Mouse (Mus musculus) left cerebral cortex, postnatal 10 days (tissue): ENCODE results near the gene Fars2. TPM values are rescaled to one million over a fixed set of nuclear protein-coding genes. Genes with fewer than 3 reads are reported as not detected.
A peak's percentile ranks its signal among the peaks of the same experiment; 100 is the strongest.

Experiments used
- DNase-seq, 2 experiments: peaks; one replicate each; pipeline ENCODE4 v3.0.0; 2021 to 2022; ENCODE audit warnings: low spot score in 2 of 2, mixed read lengths in 1 of 2; ENCODE audit errors: extremely low spot score in 1 of 2
- intact Hi-C: fragments of 180-260 bp; cut with DNase I; formaldehyde crosslinking; loops from one replicate; pipeline ENCODE4 v1.15.1; 2025
- total RNA-seq, 2 experiments: library from RNA; stranded (reverse); gene quantifications; 2 replicates each; pipeline ENCODE4 v1.2.3; 2021

Fars2 gene
- total RNA-seq, 2 experiments from 2014 or later, result 31.1 to 37.6 TPM

- intact Hi-C loops, result loop anchor here (2.0 to 5.0 kb wide), 2 partner anchors 149 to 584 kb away; no protein-coding TSS in a partner anchor
- DNase-seq, result peak in 1 of 2 experiments; percentile 40
These were observed 610.7 kb downstream of the Fars2 start for GRCm38 (mm10) chr13:36727779-36728470.

- intact Hi-C loops, result loop anchor here (5.0 kb wide), 1 partner anchor 584 kb away; no protein-coding TSS in a partner anchor
- DNase-seq, result no peak
These were observed 611.3 kb downstream of the Fars2 start for GRCm38 (mm10) chr13:36728509-36728908.

GRCm38 (mm10) chr13:36729731-36730340 lies 612.6 kb downstream of the Fars2 start:
- DNase-seq, result no peak
- intact Hi-C loops, result loop anchor here (5.0 kb wide), 3 partner anchors 448 to 713 kb away; no protein-coding TSS in a partner anchor

GRCm38 (mm10) chr13:36730341-36730761 lies 613.1 kb downstream of the Fars2 start:
- DNase-seq, result peak in 1 of 2 experiments; percentile 35
- intact Hi-C loops, result loop anchor here (5.0 kb wide), 2 partner anchors 448 to 713 kb away; no protein-coding TSS in a partner anchor

- DNase-seq, result peak in 1 of 2 experiments; percentile 41
- intact Hi-C loops, result loop anchor here (5.0 kb wide), 2 partner anchors 449 to 714 kb away; no protein-coding TSS in a partner anchor
These were observed 614.1 kb downstream of the Fars2 start for GRCm38 (mm10) chr13:36731016-36731930.

- intact Hi-C loops, result loop anchor here (5.0 kb wide), 2 partner anchors 450 to 715 kb away; no protein-coding TSS in a partner anchor
- peak in 1 of 2 experiments; percentile 30 for DNase-seq
These were observed 614.8 kb downstream of the Fars2 start for GRCm38 (mm10) chr13:36731931-36732461.

GRCm38 (mm10) chr13:36732891-36733490 lies 615.8 kb downstream of the Fars2 start:
- intact Hi-C loops, result loop anchor here (5.0 kb wide), 2 partner anchors 451 to 716 kb away; no protein-coding TSS in a partner anchor

GRCm38 (mm10) chr13:36733566-36733965 lies 616.4 kb downstream of the Fars2 start:
- intact Hi-C loops, result loop anchor here (5.0 kb wide), 2 partner anchors 451 to 716 kb away; no protein-coding TSS in a partner anchor
- DNase-seq, result no peak

More at GRCm38 (mm10) chr13:36732891-36733490, 615.8 kb downstream of the Fars2 start:
- no peak for DNase-seq

GRCm38 (mm10) chr13:36733989-36734690 lies 616.9 kb downstream of the Fars2 start:
- intact Hi-C loops, result loop anchor here (5.0 kb wide), 2 partner anchors 452 to 717 kb away; no protein-coding TSS in a partner anchor

GRCm38 (mm10) chr13:36734731-36735571 lies 617.7 kb downstream of the Fars2 start, which contains the start of gene Nrn1:
TSS of gene Nrn1 (minus strand) at chr13:36735131.
- peak in 1 of 2 experiments; percentile 64 for DNase-seq
- intact Hi-C loops, result loop anchor here (5.0 kb wide), 2 partner anchors 453 to 718 kb away; no protein-coding TSS in a partner anchor

More at GRCm38 (mm10) chr13:36733989-36734690, 616.9 kb downstream of the Fars2 start:
- peak in 1 of 2 experiments; percentile 45 for DNase-seq

GRCm38 (mm10) chr13:36735901-36736618 lies 618.8 kb downstream of the Fars2 start:
- DNase-seq, result peak; percentile 60 to 80
- intact Hi-C loops, result no loop called here

GRCm38 (mm10) chr13:36736619-36736996 lies 619.4 kb downstream of the Fars2 start:
- intact Hi-C loops, result no loop called here
- DNase-seq, result no peak

- DNase-seq, result no peak
- intact Hi-C loops, result no loop called here
These were observed 632.8 kb downstream of the Fars2 start for GRCm38 (mm10) chr13:36750056-36750455.

- no peak for DNase-seq
- intact Hi-C loops, result no loop called here
These were observed 634.6 kb downstream of the Fars2 start for GRCm38 (mm10) chr13:36751861-36752260.

GRCm38 (mm10) chr13:36766801-36767200 lies 649.6 kb downstream of the Fars2 start:
- DNase-seq, result no peak
- intact Hi-C loops, result no loop called here
